Mouse (Mus musculus) natural killer cell, adult 2 months (primary cell): ENCODE results near the gene Nek5.
"Not testable (repeated sequence)": the region's sequence is repeated elsewhere in the genome, so short reads cannot be mapped to it uniquely, and the experiment has no call there.

ENCODE experiments used
- DNase-seq, 2 experiments: peaks; one replicate each; pipeline ENCODE4 v3.0.0; 2022; ENCODE audit warnings: low spot score in 2 of 2

Gene Nek5

GRCm38 (mm10) chr8:22124220-22125152, at the start of gene Nek5:
TSS of gene Nek5 (minus strand) at chr8:22125053.
- peak in 1 of 2 experiments; percentile 6 for DNase-seq

GRCm38 (mm10) chr8:22169167-22169566, 44.3 kb upstream of the Nek5 start:
- DNase-seq = no peak

- peak; percentile 74 to 83 for DNase-seq
Observed at GRCm38 (mm10) chr8:22166080-22166603, 41.3 kb upstream of the Nek5 start, which contains the start of gene Nek3. TSS of gene Nek3 (minus strand) at chr8:22166435.

GRCm38 (mm10) chr8:22165251-22166079, 40.6 kb upstream of the Nek5 start:
- no peak for DNase-seq

DNA sequence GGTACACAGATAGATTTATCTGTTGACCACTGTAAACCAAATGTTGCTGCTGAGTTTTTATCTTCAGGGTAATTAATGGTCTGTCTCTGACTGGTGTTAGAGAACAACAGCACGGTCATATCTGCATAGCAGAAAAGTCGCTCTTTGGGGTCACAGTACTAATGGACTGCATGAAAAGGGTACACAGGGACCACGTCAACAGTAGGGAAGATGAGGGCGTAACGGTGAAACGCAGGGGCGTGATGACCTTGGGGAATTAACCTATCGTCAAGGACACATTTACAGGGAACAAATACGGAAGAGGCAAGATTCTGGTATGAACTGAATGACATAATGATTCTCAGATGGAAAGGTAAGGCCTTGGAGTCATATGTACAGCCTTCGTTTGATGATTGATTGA, 39.6 kb upstream of the Nek5 start:
- no peak for DNase-seq

DNA sequence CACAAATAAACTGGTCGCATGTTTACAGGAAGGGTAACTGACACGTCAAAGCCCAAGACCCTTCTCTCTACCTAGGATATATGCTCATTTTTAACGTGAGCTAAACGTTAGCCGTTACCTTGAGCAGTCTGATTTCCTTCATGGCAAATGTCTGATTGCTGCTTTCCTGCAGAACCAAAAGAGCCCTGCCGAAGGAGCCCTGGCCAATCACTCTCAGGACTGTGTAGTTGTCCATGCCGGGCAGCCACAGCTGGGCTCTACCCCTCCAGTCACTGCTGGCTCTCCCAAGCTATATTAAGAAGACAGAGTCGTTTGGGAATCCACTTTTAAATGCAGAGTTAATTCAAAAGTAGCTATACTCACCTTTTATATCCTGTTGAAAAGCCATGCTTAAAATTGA, 37.4 kb upstream of the Nek5 start:
- DNase-seq = no peak

DNA sequence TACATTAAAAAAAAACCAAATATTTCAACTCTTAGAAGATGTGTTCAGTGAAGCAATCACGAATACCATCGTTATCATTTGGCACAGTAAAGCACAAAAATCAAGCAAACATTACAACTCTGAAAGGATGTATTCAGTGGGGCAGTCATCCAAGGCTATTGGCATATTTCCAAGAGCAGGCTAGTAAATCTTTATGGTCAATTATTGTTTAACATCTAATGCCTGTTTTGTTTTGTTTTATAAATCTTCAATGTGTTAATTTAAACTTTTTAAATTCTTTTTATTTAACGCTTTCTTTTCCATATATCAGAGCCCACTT, 25.5 kb upstream of the Nek5 start:
- no peak for DNase-seq

DNA sequence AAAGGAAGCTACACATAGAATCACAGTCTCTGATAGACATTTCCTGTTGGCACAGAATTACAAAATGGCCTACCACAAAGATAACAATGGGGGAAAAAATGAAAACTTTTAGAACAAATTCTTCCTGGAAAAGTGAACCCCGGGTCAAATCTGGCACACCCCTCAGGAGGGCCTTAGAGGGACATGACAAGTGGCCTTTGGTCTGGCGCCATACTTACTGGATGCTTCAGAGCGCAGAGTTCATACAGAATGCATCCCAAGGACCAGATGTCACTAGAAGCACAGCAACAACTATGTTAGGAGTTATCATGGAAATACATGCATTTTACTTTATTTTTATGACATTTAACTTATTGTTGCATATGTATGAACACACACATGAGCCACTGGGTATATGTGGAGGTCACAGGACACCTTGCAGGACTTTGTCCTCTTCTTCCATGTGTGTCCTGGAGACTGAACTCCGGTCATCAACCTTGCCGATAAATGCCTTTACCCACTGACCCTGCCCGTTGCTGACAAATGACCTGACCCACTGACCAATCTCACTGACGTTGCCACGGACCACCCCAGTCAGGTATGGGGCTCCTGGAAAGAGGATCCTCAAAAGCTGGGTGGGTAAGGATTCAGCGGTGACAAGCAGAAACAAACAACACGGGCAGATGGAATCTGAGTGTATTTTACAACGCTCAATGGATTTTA, 24.9 kb upstream of the Nek5 start:
- no peak for DNase-seq

- no peak for DNase-seq
Observed at GRCm38 (mm10) chr8:22148367-22148740, 23.5 kb upstream of the Nek5 start.

- no peak for DNase-seq
Observed at GRCm38 (mm10) chr8:22147706-22148366, 23.0 kb upstream of the Nek5 start.

GRCm38 (mm10) chr8:22145831-22146230, 21.0 kb upstream of the Nek5 start:
- DNase-seq = no peak

- DNase-seq = no peak
Observed at GRCm38 (mm10) chr8:22143764-22144491, 19.1 kb upstream of the Nek5 start.

- no peak for DNase-seq
Observed at GRCm38 (mm10) chr8:22142592-22142991, 17.7 kb upstream of the Nek5 start.

DNA sequence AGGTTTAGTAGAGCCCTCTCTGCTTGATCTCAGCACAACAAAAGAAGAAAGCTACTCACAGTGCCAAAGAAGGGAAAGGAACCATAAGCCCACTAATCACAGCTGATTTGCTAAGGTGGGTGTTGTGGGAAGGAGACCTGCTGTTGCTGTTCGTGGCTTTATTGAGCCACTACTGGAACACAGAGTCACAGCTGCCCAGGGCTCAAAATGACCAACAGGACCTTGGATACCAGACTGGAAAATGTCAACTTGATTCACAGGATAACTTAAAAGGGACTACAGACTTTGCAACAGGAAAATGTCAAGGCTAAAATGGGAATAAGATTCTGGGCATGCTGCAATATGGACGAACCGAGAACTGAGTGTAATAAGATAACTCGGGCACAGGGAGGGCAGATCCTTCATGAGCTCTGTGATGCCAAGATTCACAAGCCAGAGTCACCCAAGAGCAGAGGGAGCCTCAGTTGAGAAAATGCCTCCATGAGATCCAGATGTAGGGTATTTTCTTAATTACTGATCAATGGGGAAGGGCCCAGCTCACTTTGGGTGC, 17.1 kb upstream of the Nek5 start:
- no peak for DNase-seq

GRCm38 (mm10) chr8:22136462-22136861, 11.6 kb upstream of the Nek5 start:
- DNase-seq = not testable (repeated sequence)

DNA sequence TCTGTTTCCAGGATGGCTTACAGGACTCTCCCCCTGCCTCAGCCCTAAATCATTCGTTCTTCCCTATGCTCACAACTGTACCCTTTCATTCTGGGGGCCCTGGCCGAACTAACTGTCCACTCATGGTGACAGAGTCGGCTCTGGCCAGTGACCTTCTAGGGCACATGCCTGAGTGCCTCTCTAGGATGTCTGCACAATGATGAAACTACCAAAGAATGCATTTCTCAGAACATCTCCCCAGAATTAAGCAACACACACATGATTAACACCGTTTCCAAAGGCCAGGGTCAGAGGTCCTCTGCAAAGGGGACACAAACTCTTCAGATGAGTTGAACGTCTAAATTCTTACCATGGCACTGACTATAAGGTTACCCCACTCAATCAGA, 9.9 kb upstream of the Nek5 start:
- DNase-seq = no peak

- no peak for DNase-seq
Observed at GRCm38 (mm10) chr8:22134078-22134749, 9.4 kb upstream of the Nek5 start.

- DNase-seq = no peak
Observed at GRCm38 (mm10) chr8:22132062-22132461, 7.2 kb upstream of the Nek5 start.

DNA sequence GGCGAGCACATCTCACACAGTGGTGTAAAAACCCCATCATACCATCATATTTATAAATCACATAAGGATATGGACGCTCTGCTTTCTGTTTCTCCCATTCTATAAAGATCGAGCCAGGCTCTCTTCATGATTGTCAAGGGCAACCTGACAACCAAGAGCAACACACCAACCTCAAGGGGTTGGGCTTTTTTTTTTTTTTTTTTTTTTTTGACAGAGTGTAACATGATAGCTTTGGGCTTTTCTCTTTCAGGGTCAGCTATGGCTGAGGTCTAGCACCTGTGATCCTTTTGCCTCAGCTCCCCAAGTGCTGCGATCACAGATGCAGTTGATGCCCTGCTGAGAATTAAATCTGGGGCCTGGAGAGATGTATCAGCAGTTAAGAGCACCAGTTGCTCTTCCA, 17.8 kb downstream of the Nek5 start:
- no peak for DNase-seq

DNA sequence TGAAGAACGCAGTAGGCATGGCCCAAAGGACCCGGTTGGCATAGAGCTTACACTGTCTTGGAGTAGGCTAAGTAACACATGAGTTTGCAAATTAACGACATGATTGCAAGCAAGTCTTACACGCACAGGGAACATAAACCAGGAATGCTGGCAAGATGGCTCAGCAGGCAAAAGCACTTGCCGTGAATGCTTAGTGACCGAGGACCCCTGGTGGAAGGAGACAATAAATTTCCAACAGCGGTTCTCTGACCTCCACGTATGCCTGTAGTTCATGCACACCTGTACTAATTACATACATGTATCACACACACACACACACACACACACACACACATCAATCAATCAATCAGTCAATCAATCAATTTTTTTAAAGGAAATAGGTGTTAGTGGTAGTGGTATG, 33.3 kb downstream of the Nek5 start:
- no peak for DNase-seq
